Mouse (Mus musculus) embryonic facial prominence, embryonic 12.5 days (tissue): ENCODE results near the gene Zbtb44. TPM values are rescaled to one million over a fixed set of nuclear protein-coding genes. Genes with fewer than 3 reads are reported as not detected.

ENCODE experiments used
- ATAC-seq: fragments of 200-750 bp; cut with Nextera tagmentation; 2 replicates; pipeline ENCODE4 v1.8.0; 2017; ENCODE audit not compliant: insufficient number of reproducible peaks, insufficient read depth, low FRiP score, low TSS enrichment
- H3K27ac ChIP-seq: fragments of 300-500 bp; sonication (generic); 2 replicates; pipeline ENCODE4 v1.5.1; 2016; ENCODE audit warnings: mild to moderate bottlenecking
- H3K27me3 ChIP-seq: fragments of 300-500 bp; sonication (generic); 2 replicates; pipeline ENCODE4 v1.6.1; 2016; ENCODE audit warnings: mild to moderate bottlenecking, moderate library complexity
- H3K36me3 ChIP-seq: fragments of 300-500 bp; sonication (generic); 2 replicates; pipeline ENCODE4 v1.6.1; 2016; ENCODE audit warnings: mild to moderate bottlenecking
- H3K4me1 ChIP-seq: fragments of 300-500 bp; sonication (generic); 2 replicates; pipeline ENCODE4 v1.6.1; 2016
- H3K4me2 ChIP-seq: fragments of 300-500 bp; sonication (generic); replicated peaks from 2 replicates; pipeline ENCODE4 v1.6.1; 2016; ENCODE audit warnings: mild to moderate bottlenecking, moderate library complexity
- H3K4me3 ChIP-seq: fragments of 300-500 bp; sonication (generic); 2 replicates; pipeline ENCODE4 v1.5.1; 2016; ENCODE audit warnings: mild to moderate bottlenecking
- H3K9ac ChIP-seq: fragments of 300-500 bp; sonication (generic); 2 replicates; pipeline ENCODE4 v1.6.1; 2016; ENCODE audit warnings: mild to moderate bottlenecking, moderate library complexity
- H3K9me3 ChIP-seq: fragments of 300-500 bp; sonication (generic); 2 replicates; pipeline ENCODE4 v1.6.1; 2016; ENCODE audit warnings: mild to moderate bottlenecking, moderate library complexity
- WGBS: fragments of 180-500 bp; shearing (Covaris S2); methylation state at CpG from one replicate; pipeline ENCODE4 v1.1.7; 2016; 5-methylcytosine and 5-hydroxymethylcytosine counted together
- polyA plus RNA-seq: library from polyadenylated mRNA; unstranded; fragments of >200 nt; fragmentation: Nextera tagmentation; extraction: Ambion mirVana; gene quantifications from 2 replicates; pipeline ENCODE4 v1.2.1, GENCODE M21; 2016

Zbtb44 gene
- polyA plus RNA-seq, 1 experiment from 2014 or later, result 9.7 TPM

GRCm38 (mm10) chr9:31118520-31119298, 88.3 kb downstream of the Zbtb44 start:
- H3K4me1 ChIP-seq, result peaks cover 10% of the 10 kb centered on the region
- H3K27ac ChIP-seq, result 0 out of 2 replicates have a peak overlapping the region, but pooled peaks have one; percentile 56
- WGBS, result 31% methylated on average over 11 of the region's 11 CpGs
- H3K4me2 ChIP-seq, result no peak overlapping the region
- no peaks in the 10 kb centered on the region for H3K27me3 ChIP-seq
- H3K36me3 ChIP-seq, result no peaks in the 10 kb centered on the region
- H3K9ac ChIP-seq, result no peak overlapping the region
- no peaks in the 10 kb centered on the region for H3K9me3 ChIP-seq
- no peak overlapping the region for H3K4me3 ChIP-seq
- peak; percentile 95 for ATAC-seq

- Histone ChIP-seq H3K4me2 (no peak overlapping the region), H3K9ac (no peak overlapping the region), H3K4me3 (no peak overlapping the region), H3K4me1 (peaks cover 10% of the 10 kb centered on the region), H3K27ac (no peak overlapping the region), H3K9me3 (no peaks in the 10 kb centered on the region), H3K27me3 (no peaks in the 10 kb centered on the region), H3K36me3 (no peaks in the 10 kb centered on the region)
- ATAC-seq, result no peak
- 66% methylated on average over 5 of the region's 5 CpGs for WGBS
Measured at GRCm38 (mm10) chr9:31119405-31119804, 89.0 kb downstream of the Zbtb44 start.

- WGBS, result 46% methylated on average over 11 of the region's 11 CpGs
- Histone ChIP-seq H3K4me1 (peaks cover 10% of the 10 kb centered on the region), H3K27me3 (no peaks in the 10 kb centered on the region), H3K4me2 (no peak overlapping the region), H3K9ac (no peak overlapping the region), H3K4me3 (no peak overlapping the region), H3K9me3 (no peaks in the 10 kb centered on the region), H3K27ac (no peak overlapping the region), H3K36me3 (no peaks in the 10 kb centered on the region)
- no peak for ATAC-seq
Measured at GRCm38 (mm10) chr9:31119882-31120532, 89.6 kb downstream of the Zbtb44 start.

- no peaks in the 10 kb centered on the region for H3K36me3 ChIP-seq
- no peak for ATAC-seq
- H3K4me3 ChIP-seq, result no peak overlapping the region
- no peak overlapping the region for H3K4me2 ChIP-seq
- no peaks in the 10 kb centered on the region for H3K9me3 ChIP-seq
- WGBS, result 59% methylated on average over 4 of the region's 4 CpGs
- H3K27ac ChIP-seq, result no peak overlapping the region
- no peaks in the 10 kb centered on the region for H3K27me3 ChIP-seq
- H3K4me1 ChIP-seq, result peaks cover 10% of the 10 kb centered on the region
- H3K9ac ChIP-seq, result no peak overlapping the region
Measured at GRCm38 (mm10) chr9:31120533-31120915, 90.1 kb downstream of the Zbtb44 start.

GRCm38 (mm10) chr9:31122464-31123030, 92.1 kb downstream of the Zbtb44 start:
- H3K27me3 ChIP-seq, result 0 out of 2 replicates have a peak, but pooled peaks cover 4% of the 10 kb centered on the region
- H3K9ac ChIP-seq, result no peak overlapping the region
- WGBS, result 55% methylated on average over 13 of the region's 13 CpGs
- H3K4me2 ChIP-seq, result no peak overlapping the region
- peaks cover 7% of the 10 kb centered on the region for H3K4me1 ChIP-seq
- no peak overlapping the region for H3K4me3 ChIP-seq
- no peak for ATAC-seq
- no peaks in the 10 kb centered on the region for H3K36me3 ChIP-seq
- no peaks in the 10 kb centered on the region for H3K9me3 ChIP-seq
- no peak overlapping the region for H3K27ac ChIP-seq

Other genes starting within 250 kb of the Zbtb44 start
- gene Adamts15, start 108.2 kb upstream of the Zbtb44 start, polyA plus RNA-seq, result 21.7 and 22.4 TPM in 2 replicates
- 2.0 and 2.5 TPM in 2 replicates for gene Adamts8, start 88.1 kb upstream of the Zbtb44 start, polyA plus RNA-seq
- 12.5 and 13.0 TPM in 2 replicates for gene St14, start 101.2 kb downstream of the Zbtb44 start, polyA plus RNA-seq
- 196 and 202 TPM in 2 replicates for gene Aplp2, start 181.2 kb downstream of the Zbtb44 start, polyA plus RNA-seq
- 6.7 and 7.8 TPM in 2 replicates for gene Prdm10, start 249.9 kb downstream of the Zbtb44 start, polyA plus RNA-seq